Mouse (Mus musculus): ENCODE results near the gene Pced1b. TPM values are rescaled to one million over a fixed set of nuclear protein-coding genes. Genes with fewer than 3 reads are reported as not detected.
"Not testable (repeated sequence)": the region's sequence is repeated elsewhere in the genome, so short reads cannot be mapped to it uniquely, and the experiment has no call there.

The Pced1b gene
- total RNA-seq, 2 experiments from 2014 or later, result 12.3 to 32.8 TPM

DNA sequence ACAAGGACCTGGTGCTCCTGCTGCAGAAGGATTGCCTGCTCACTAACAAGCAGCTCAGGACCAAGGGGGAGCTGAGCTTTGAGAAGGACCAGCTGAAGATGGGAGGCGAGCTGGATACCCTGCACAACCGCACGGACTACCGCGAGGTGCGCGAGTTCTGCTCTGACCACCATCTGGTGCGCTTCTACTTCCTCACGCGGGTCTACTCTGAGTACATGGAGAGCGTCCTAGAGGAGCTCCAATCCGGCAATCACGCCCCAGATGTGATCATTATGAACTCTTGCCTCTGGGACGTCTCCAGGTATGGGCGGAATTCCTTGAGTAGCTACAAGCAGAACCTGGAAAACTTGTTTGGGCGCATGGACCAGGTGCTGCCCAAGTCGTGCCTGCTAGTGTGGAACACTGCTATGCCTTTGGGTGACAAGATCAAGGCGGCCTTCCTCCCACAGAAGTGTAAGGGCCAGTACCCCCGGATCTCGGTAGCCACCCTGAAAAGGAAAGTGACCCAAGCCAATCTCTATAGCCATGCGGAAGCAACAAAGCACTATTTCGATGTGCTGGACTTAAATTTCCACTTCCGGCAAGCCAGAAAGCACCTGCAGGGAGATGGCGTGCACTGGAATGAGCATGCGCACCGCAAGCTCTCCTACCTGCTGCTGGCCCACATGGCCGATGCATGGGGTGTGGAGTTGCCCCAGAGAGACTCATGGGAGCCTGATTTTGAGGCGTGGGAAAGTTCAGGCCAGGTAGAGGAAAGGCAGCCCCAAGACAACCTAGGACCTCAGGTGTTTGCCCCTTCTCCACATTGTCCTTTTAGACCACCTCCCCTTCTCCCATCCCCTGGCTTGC lies 137.5 kb downstream of the Pced1b start:
- ATAC-seq (replicated peaks; ENCODE audit: poor library complexity, severe bottlenecking), result no peak

DNA sequence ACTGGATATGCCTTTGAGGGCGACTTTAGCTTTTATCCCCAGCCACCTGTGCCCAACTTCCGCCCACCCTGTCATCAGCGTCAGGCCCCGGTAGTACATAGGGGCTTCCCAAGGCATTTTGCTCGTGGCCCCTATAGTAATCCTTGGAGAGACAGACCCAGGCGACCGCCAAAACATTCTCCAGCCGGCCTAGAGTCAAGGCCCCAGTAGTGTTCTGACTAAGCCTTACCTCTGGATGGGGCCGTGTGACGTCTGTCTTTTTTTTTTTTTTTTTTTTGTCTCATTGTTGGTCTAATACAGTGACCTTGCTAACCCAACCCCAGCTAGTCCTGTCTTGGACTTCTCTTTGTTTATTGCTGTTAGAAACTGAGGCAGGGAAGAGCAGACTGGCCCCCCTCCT lies 138.3 kb downstream of the Pced1b start:
- not testable (repeated sequence) for ATAC-seq (replicated peaks; ENCODE audit: poor library complexity, severe bottlenecking)

DNA sequence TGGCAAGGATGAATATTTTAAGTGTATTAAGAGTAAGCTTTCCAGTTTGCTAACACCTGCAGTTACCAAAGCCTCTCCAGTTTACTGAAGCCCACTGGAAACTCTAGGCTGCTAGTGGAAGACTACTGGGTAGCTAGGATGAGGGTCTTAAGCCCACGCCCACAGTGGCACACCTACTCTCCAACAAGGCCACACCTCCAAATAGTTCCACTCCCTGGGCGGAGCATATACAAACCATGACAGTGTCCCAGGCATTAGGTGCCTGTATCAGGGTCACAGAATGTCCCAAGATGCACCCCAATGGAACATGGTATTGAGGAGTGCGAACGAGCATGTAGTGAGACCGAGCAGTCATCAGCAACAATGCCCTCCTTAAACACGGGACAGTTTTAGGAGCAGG lies 140.9 kb downstream of the Pced1b start:
- no peak for ATAC-seq (replicated peaks; ENCODE audit: poor library complexity, severe bottlenecking)

DNA sequence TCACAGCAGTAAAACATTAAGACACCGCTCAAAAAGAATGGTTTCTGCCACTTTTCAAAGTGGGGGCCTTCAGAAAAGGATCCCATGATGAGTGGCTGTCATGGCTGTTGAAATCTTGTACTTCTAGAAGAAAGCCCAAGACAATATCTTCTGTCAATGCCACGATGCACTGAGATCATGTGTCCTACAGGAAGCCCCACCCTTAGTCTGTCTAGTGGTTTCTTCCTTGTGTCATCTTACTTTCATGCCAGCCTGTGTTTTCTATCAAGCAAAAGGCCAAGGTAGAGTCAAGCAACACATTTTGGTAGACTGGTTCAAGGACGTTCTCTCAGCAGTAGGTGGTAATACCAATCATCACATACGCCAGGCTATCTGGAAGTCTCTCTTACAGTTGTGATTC lies 142.7 kb downstream of the Pced1b start:
- no peak for ATAC-seq (replicated peaks; ENCODE audit: poor library complexity, severe bottlenecking)

DNA sequence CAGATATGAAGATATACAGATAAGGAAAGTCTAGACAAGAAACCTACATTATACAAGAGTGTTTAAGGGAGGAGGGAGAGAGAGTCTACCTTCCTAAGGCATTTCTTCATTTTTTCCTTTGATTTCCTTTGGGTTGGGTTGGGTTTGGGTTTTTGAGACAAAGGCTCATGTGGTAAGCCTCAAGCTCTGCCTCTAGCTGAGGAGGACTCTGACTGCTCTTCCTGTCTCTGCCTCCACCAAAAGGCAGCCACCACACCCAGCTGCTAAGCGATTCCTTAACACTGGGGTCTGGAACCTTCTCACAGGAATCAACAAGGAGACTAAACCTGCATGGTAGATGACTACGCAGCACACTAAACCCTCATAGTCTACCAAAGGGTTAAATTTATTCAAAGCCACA lies 143.9 kb downstream of the Pced1b start:
- no peak for ATAC-seq (replicated peaks; ENCODE audit: poor library complexity, severe bottlenecking)

DNA sequence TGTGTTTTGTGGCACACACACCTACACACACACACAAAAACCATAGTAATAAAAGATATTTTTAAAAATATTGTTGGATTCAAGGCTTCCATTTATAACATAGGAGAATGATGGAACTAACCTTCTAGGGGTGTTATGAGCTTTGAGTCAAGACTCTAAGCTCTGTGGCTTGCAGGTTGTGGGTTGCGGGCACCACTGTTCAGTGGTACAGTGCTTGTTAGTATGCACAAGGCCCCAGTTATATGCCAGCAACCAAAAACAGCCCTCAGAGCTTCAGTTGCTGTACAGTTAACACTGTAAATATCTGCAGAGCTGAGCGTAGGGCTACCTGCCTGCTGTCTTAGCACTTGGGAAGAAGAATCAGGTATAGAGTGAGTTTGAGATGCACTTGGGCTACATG lies 144.5 kb downstream of the Pced1b start:
- no peak for ATAC-seq (replicated peaks; ENCODE audit: poor library complexity, severe bottlenecking)

- ATAC-seq (replicated peaks; ENCODE audit: poor library complexity, severe bottlenecking), result no peak
Measured at GRCm38 (mm10) chr15:97394561-97394960, 147.7 kb downstream of the Pced1b start.

DNA sequence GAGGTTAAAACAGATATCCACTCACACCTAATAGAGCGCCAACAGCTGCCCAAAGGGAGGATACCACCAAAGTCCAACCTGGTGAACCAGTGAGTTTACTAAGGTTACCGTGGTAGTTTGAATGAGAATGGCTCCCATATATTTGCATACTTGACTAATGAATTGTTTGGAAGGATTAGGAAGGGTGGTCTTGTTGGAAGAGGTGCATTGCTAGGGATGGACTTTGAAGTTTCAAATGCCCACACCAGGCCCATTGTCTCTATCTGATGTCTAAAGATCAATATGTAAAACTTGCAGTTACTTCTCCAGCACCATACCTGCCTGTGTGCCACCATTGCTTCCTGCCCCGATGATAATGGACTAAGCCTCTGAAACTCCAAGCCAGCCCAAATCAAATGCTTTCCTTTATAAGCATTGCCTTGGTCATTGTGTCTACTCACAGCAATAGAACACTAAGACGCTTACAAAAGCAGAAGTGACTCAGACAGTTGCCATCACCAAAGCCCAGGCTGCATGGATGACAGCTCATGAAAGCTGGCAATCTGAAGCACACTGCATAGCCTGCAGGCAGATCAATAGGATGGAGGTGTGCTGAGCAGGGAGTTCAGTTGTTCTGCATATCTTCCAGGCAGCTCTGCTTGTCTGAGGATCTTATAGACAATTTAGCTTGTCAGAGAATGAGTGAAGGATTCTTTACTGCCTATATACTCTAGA lies 149.8 kb downstream of the Pced1b start:
- no peak for ATAC-seq (replicated peaks; ENCODE audit: poor library complexity, severe bottlenecking)

- no peak for ATAC-seq (replicated peaks; ENCODE audit: poor library complexity, severe bottlenecking)
Measured at GRCm38 (mm10) chr15:97397793-97398192, 150.9 kb downstream of the Pced1b start.

DNA sequence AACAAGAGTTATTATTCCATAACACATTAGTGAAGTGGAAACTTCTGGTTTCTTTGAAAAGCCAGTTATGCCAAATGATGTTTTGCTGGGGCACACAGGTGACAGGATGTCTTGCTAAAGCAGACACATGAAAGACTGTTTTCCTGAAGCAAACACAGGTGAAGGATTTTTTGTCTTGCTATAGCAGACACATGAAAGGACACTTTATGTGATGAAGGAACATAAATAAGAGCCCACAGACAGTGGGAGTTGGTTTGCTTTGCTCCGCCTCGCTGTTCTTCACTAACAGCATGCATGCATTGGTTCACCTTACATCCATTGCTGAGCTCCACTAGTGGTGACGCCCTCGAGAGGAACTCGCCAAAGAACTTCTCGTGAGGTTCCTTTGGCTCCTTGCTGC lies 154.0 kb downstream of the Pced1b start:
- ATAC-seq (replicated peaks; ENCODE audit: poor library complexity, severe bottlenecking), result no peak

DNA sequence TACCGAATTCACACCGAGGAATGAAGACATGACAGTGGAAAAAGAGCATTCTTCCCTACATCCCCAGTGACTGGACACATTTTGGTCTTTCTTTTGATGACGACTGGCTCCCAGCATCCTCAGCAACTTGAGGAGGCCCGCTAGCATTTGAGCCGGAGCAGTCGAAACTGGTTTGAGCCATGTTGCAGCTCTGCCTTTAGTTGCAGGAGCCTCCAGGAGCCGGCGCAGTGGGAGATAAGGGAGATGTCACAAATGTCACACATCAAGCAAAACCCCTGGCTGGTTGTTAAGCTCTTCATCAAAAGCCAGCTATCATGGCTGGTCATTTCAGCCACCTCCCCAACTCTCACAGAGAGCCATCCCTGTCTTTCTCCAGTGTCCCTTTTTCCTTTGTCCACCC lies 157.6 kb downstream of the Pced1b start:
- no peak for ATAC-seq (replicated peaks; ENCODE audit: poor library complexity, severe bottlenecking)

- ATAC-seq (replicated peaks; ENCODE audit: poor library complexity, severe bottlenecking), result no peak
Measured at GRCm38 (mm10) chr15:97404998-97405397, 158.1 kb downstream of the Pced1b start.

- no peak for ATAC-seq (replicated peaks; ENCODE audit: poor library complexity, severe bottlenecking)
Measured at GRCm38 (mm10) chr15:97406105-97406504, 159.2 kb downstream of the Pced1b start.

- ATAC-seq (replicated peaks; ENCODE audit: poor library complexity, severe bottlenecking), result no peak
Measured at GRCm38 (mm10) chr15:97407496-97408454, 160.9 kb downstream of the Pced1b start.

- ATAC-seq (replicated peaks; ENCODE audit: poor library complexity, severe bottlenecking), result no peak
Measured at GRCm38 (mm10) chr15:97411136-97411535, 164.2 kb downstream of the Pced1b start.

DNA sequence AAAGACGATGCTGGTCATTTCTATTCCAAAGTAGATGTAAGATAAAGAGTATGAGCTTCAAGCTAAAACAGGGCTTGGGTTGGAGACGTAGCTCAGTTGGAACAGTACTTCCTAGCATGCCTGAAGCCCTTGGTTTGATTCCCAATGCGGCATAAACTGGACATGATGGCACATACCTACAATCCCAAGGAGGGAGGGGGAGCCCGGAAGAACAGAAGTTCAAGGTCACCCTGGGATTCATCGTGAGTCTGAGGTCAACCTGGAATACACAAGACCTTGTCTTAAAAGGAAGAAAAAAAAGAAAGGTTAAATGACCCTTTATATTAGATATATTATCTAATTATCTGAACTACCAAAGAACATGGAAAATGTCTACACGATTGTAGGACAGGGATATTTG lies 164.8 kb downstream of the Pced1b start:
- ATAC-seq (replicated peaks; ENCODE audit: poor library complexity, severe bottlenecking), result no peak

GRCm38 (mm10) chr15:97412308-97412707 lies 165.4 kb downstream of the Pced1b start:
- ATAC-seq (replicated peaks; ENCODE audit: poor library complexity, severe bottlenecking), result no peak

- ATAC-seq (replicated peaks; ENCODE audit: poor library complexity, severe bottlenecking), result no peak
Measured at GRCm38 (mm10) chr15:97412861-97413260, 166.0 kb downstream of the Pced1b start.

DNA sequence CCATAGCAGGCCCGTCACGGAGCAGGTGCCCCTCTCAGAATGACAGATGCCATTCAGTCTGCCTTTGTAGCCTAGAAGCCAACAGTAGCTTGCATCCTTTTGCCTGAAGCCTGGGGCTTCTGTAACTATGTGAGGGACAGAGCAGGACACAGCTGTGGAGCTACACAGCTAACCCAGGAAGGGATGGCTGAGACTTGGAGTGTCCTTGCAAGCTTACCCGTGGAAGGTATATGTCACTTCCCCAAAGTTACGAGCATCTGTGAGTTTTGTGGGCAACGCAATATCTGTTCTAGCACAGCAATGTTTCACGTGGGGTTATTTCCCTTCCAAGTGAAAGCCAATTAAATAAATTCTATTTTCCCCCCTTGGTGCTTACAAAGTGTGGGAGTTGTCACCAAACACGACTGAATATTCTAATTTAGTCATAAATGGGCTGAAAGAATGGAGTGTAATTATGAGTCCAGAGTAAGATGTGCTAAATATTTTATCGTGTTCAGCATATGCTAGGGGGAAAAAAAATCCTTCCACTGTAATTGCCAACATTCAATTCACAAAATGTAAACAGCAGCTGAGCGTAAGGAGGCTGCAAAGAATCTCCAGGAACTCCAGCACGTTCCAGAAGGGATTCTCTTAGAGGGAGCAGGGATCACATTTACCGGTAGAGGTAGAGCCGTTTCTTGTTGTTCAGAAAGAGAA lies 168.0 kb downstream of the Pced1b start:
- ATAC-seq (replicated peaks; ENCODE audit: poor library complexity, severe bottlenecking), result peak; percentile 89

DNA sequence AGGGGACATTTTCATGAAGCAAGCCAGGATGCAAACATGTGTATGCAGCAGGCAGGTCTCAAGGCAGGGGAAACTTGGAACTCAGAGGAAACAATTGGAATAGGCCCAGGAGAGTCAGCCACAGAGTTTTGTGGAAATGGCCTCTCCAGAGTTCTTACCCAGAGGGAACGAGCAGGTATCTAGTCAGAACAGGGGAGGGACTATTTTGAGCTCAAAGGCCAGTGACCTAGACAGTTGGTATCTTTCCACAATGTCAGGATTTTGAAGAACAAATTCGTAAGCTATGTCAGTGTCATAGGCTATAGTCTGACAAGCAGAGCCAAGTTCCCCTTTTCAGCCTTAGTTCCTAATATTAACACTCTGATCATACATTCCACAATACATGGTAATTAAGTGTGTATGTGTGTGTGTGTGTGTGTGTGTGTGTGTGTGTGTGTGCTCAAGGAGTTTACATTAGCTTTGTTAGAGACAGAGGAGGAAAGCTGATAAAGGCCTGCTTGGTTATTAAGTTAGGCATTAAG lies 168.6 kb downstream of the Pced1b start:
- ATAC-seq (replicated peaks; ENCODE audit: poor library complexity, severe bottlenecking), result peak; percentile 88
